Mouse (Mus musculus) heart, embryonic 13.5 days (tissue): Measurements from ENCODE around the gene Tm9sf1. TPM values are rescaled to one million over a fixed set of nuclear protein-coding genes. Genes with fewer than 3 reads are reported as not detected.

Experiments used
- ATAC-seq: fragments of 200-750 bp; cut with Nextera tagmentation; 2 replicates; pipeline ENCODE4 v1.8.0; 2017; ENCODE audit warnings: moderate TSS enrichment; ENCODE audit not compliant: insufficient number of reproducible peaks, low FRiP score, low TSS enrichment; ENCODE audit errors: extremely low read depth
- H3K27ac ChIP-seq: fragments of 300-500 bp; sonication (generic); replicated peaks from 2 replicates; pipeline ENCODE4 v1.5.1; 2015; ENCODE audit warnings: moderate library complexity, mild to moderate bottlenecking, inconsistent platforms
- H3K27me3 ChIP-seq: fragments of 300-500 bp; sonication (generic); replicated peaks from 2 replicates; pipeline ENCODE4 v1.6.1; 2015; ENCODE audit warnings: mild to moderate bottlenecking, inconsistent platforms
- H3K36me3 ChIP-seq: fragments of 300-500 bp; sonication (generic); 2 replicates; pipeline ENCODE4 v1.6.1; 2015; ENCODE audit warnings: mild to moderate bottlenecking, inconsistent platforms
- H3K4me1 ChIP-seq: fragments of 300-500 bp; sonication (generic); 2 replicates; pipeline ENCODE4 v1.6.1; 2015; ENCODE audit warnings: inconsistent platforms
- H3K4me2 ChIP-seq: fragments of 300-500 bp; sonication (generic); 2 replicates; pipeline ENCODE4 v1.6.1; 2015; ENCODE audit warnings: inconsistent platforms, mild to moderate bottlenecking, moderate library complexity
- H3K4me3 ChIP-seq: fragments of 300-500 bp; sonication (generic); 2 replicates; pipeline ENCODE4 v1.5.1; 2015; ENCODE audit warnings: moderate library complexity, mild to moderate bottlenecking, inconsistent platforms
- H3K9ac ChIP-seq: fragments of 300-500 bp; sonication (generic); 2 replicates; pipeline ENCODE4 v1.6.1; 2015; ENCODE audit warnings: inconsistent platforms, mild to moderate bottlenecking, moderate library complexity
- H3K9me3 ChIP-seq: fragments of 300-500 bp; sonication (generic); 2 replicates; pipeline ENCODE4 v1.6.1; 2016; ENCODE audit warnings: inconsistent platforms
- WGBS: fragments of 180-500 bp; shearing (Covaris S2); methylation state at CpG from one replicate; pipeline ENCODE4 v1.1.7; 2015; ENCODE audit warnings: mixed read lengths; 5-methylcytosine and 5-hydroxymethylcytosine counted together
- polyA plus RNA-seq: library from polyadenylated mRNA; unstranded; fragments of >200 nt; fragmentation: Nextera tagmentation; extraction: Ambion mirVana; gene quantifications from 2 replicates; pipeline ENCODE4 v1.2.1, GENCODE M21; 2015

Tm9sf1 gene
- 77.8 and 81.5 TPM in 2 replicates for polyA plus RNA-seq

- peak within 1 kb of the TSS; percentile 99 for H3K9ac ChIP-seq
- ATAC-seq = peak; percentile 85
- peak within 1 kb of the TSS; percentile 85 for H3K4me3 ChIP-seq
- peak within 1 kb of the TSS; percentile 94 for H3K4me2 ChIP-seq
- H3K36me3 ChIP-seq = peaks cover 50% of the 10 kb centered on the region
- no peaks in the 10 kb centered on the region for H3K9me3 ChIP-seq
- peak within 1 kb of the TSS; percentile 96 for H3K27ac ChIP-seq
- H3K27me3 ChIP-seq = no peaks in the 10 kb centered on the region
- H3K4me1 ChIP-seq = peaks cover 31% of the 10 kb centered on the region
- WGBS = under 1% methylated on average over 76 of the region's 89 CpGs
Observed at GRCm38 (mm10) chr14:55643060-55643907, at the start of gene Tm9sf1. TSS of gene Tm9sf1 (minus strand) at chr14:55643806.

- no peak overlapping the region for H3K4me3 ChIP-seq
- no peaks in the 10 kb centered on the region for H3K36me3 ChIP-seq
- 0 out of 2 replicates have a peak, but pooled peaks cover 3% of the 10 kb centered on the region for H3K27me3 ChIP-seq
- no peak overlapping the region for H3K9ac ChIP-seq
- ATAC-seq = no peak
- no peaks in the 10 kb centered on the region for H3K4me1 ChIP-seq
- no peak overlapping the region for H3K4me2 ChIP-seq
- no peaks in the 10 kb centered on the region for H3K9me3 ChIP-seq
- H3K27ac ChIP-seq = no peak overlapping the region
- WGBS = 76% methylated on average over 10 of the region's 10 CpGs
Observed at GRCm38 (mm10) chr14:55689433-55689832, 45.8 kb upstream of the Tm9sf1 start.

- Histone ChIP-seq H3K27ac (peak overlapping the region; percentile 89), H3K9ac (peak overlapping the region; percentile 93), H3K4me2 (peak overlapping the region; percentile 84), H3K27me3 (no peaks in the 10 kb centered on the region), H3K36me3 (peaks cover 35% of the 10 kb centered on the region), H3K4me1 (peaks cover 17% of the 10 kb centered on the region), H3K9me3 (no peaks in the 10 kb centered on the region), H3K4me3 (peak overlapping the region; percentile 86)
- no peak for ATAC-seq
- WGBS = 16% methylated on average over 3 of the region's 3 CpGs
Observed at GRCm38 (mm10) chr14:55682118-55682493, 38.5 kb upstream of the Tm9sf1 start.

GRCm38 (mm10) chr14:55681160-55682117 is 37.8 kb upstream of the Tm9sf1 start, which contains the start of gene Tinf2:
TSS of gene Tinf2 (minus strand) at chr14:55681820.
- H3K9ac ChIP-seq = peak within 1 kb of the TSS; percentile 93
- peak within 1 kb of the TSS; percentile 84 for H3K4me2 ChIP-seq
- H3K9me3 ChIP-seq = no peaks in the 10 kb centered on the region
- peak within 1 kb of the TSS; percentile 89 for H3K27ac ChIP-seq
- peaks cover 42% of the 10 kb centered on the region for H3K36me3 ChIP-seq
- under 1% methylated on average over 66 of the region's 66 CpGs for WGBS
- H3K4me3 ChIP-seq = peak within 1 kb of the TSS; percentile 86
- peak; percentile 97 for ATAC-seq
- H3K4me1 ChIP-seq = peaks cover 17% of the 10 kb centered on the region
- no peaks in the 10 kb centered on the region for H3K27me3 ChIP-seq

- no peaks in the 10 kb centered on the region for H3K9me3 ChIP-seq
- WGBS = 87% methylated on average over 4 of the region's 4 CpGs
- no peak overlapping the region for H3K27ac ChIP-seq
- H3K27me3 ChIP-seq = no peaks in the 10 kb centered on the region
- peaks cover 61% of the 10 kb centered on the region for H3K36me3 ChIP-seq
- H3K4me3 ChIP-seq = no peak overlapping the region
- no peak for ATAC-seq
- H3K9ac ChIP-seq = no peak overlapping the region
- peaks cover 21% of the 10 kb centered on the region for H3K4me1 ChIP-seq
- no peak overlapping the region for H3K4me2 ChIP-seq
Observed at GRCm38 (mm10) chr14:55677615-55678014, 34.0 kb upstream of the Tm9sf1 start.

- 68% methylated on average over 7 of the region's 7 CpGs for WGBS
- H3K9me3 ChIP-seq = no peaks in the 10 kb centered on the region
- peak overlapping the region; percentile 88 for H3K4me2 ChIP-seq
- H3K9ac ChIP-seq = peak overlapping the region; percentile 91
- peaks cover 44% of the 10 kb centered on the region for H3K36me3 ChIP-seq
- H3K4me1 ChIP-seq = peaks cover 22% of the 10 kb centered on the region
- peak overlapping the region; percentile 83 for H3K4me3 ChIP-seq
- no peak for ATAC-seq
- peak overlapping the region; percentile 83; the same call in 1 of the 2 replicates for H3K27ac ChIP-seq
- no peaks in the 10 kb centered on the region for H3K27me3 ChIP-seq
Observed at GRCm38 (mm10) chr14:55672741-55673060, 29.1 kb upstream of the Tm9sf1 start.

GRCm38 (mm10) chr14:55671833-55672740 is 28.5 kb upstream of the Tm9sf1 start, which contains the start of the genes Gmpr2 and Nedd8:
TSS of gene Gmpr2 (plus strand) at chr14:55671941.
TSS of gene Nedd8 (minus strand) at chr14:55672124.
- Histone ChIP-seq H3K36me3 (peaks cover 38% of the 10 kb centered on the region), H3K27me3 (no peaks in the 10 kb centered on the region), H3K4me1 (peaks cover 22% of the 10 kb centered on the region), H3K4me2 (peak within 1 kb of the TSS; percentile 88), H3K27ac (peak within 1 kb of the TSS; percentile 83), H3K9ac (peak within 1 kb of the TSS; percentile 91), H3K4me3 (peak within 1 kb of the TSS; percentile 83), H3K9me3 (no peaks in the 10 kb centered on the region)
- ATAC-seq = peak; percentile 91; the same call in 1 of the 2 replicates
- WGBS = 1% methylated on average over 38 of the region's 38 CpGs

- H3K4me2 ChIP-seq = peak overlapping the region; percentile 88
- WGBS = 0% methylated on average over 12 of the region's 12 CpGs
- H3K27ac ChIP-seq = peak overlapping the region; percentile 83
- H3K36me3 ChIP-seq = peaks cover 36% of the 10 kb centered on the region
- H3K9ac ChIP-seq = peak overlapping the region; percentile 91
- peak overlapping the region; percentile 83 for H3K4me3 ChIP-seq
- no peaks in the 10 kb centered on the region for H3K27me3 ChIP-seq
- H3K4me1 ChIP-seq = peaks cover 22% of the 10 kb centered on the region
- ATAC-seq = peak; percentile 22; the same call in 1 of the 2 replicates
- H3K9me3 ChIP-seq = no peaks in the 10 kb centered on the region
Observed at GRCm38 (mm10) chr14:55671486-55671832, 27.9 kb upstream of the Tm9sf1 start.

- Histone ChIP-seq H3K4me3 (peak overlapping the region; percentile 85), H3K4me1 (peaks cover 31% of the 10 kb centered on the region), H3K9me3 (no peaks in the 10 kb centered on the region), H3K27me3 (no peaks in the 10 kb centered on the region), H3K36me3 (peaks cover 47% of the 10 kb centered on the region), H3K9ac (peak overlapping the region; percentile 90; the same call in 1 of the 2 replicates), H3K27ac (peak overlapping the region; percentile 86; the same call in 1 of the 2 replicates), H3K4me2 (peak overlapping the region; percentile 78)
- no peak for ATAC-seq
- WGBS = 44% methylated on average over 2 of the region's 2 CpGs
Observed at GRCm38 (mm10) chr14:55660636-55661035, 17.0 kb upstream of the Tm9sf1 start.

GRCm38 (mm10) chr14:55659960-55660573 is 16.5 kb upstream of the Tm9sf1 start, which contains the start of gene Mdp1:
TSS of gene Mdp1 (minus strand) at chr14:55660508.
- peak within 1 kb of the TSS; percentile 90 for H3K9ac ChIP-seq
- peaks cover 31% of the 10 kb centered on the region for H3K4me1 ChIP-seq
- no peaks in the 10 kb centered on the region for H3K27me3 ChIP-seq
- whole genome bisulfite sequencing = 0% methylated on average over 39 of the region's 39 CpGs
- peak; percentile 54; the same call in 1 of the 2 replicates for ATAC-seq
- peaks cover 45% of the 10 kb centered on the region for H3K36me3 ChIP-seq
- H3K27ac ChIP-seq = peak within 1 kb of the TSS; percentile 86
- peak within 1 kb of the TSS; percentile 85 for H3K4me3 ChIP-seq
- peak within 1 kb of the TSS; percentile 78 for H3K4me2 ChIP-seq
- H3K9me3 ChIP-seq = no peaks in the 10 kb centered on the region
